Mouse (Mus musculus): Measurements from ENCODE around the gene Cd8b1. TPM values are rescaled to one million over a fixed set of nuclear protein-coding genes. Genes with fewer than 3 reads are reported as not detected.
"Not testable (repeated sequence)": the region's sequence is repeated elsewhere in the genome, so short reads cannot be mapped to it uniquely, and the experiment has no call there.

Cd8b1 gene
- total and polyA plus RNA-seq, 2 experiments from 2014 or later: not detected

DNA sequence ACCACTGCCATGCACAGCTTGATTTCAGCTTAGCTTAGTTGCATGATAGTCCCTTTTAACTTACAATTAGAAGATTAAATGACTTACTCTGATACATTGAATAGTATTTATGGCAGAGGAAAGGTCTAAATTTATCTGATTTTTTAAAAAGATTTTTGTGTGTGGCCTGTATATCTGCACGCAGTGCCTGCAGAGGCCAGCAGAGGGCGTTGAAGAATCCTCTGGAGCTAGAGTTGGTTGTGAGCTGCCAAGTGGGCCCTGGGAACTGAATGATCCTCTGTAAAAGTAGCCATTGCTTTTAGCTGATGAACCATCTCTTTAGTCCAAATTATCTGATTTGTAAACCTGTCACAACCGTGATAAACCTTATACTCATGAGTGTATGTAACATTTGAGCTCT lies 23.8 kb upstream of the Cd8b1 start:
- H3K27ac ChIP-seq: no peak overlapping the region
- H3K36me3 ChIP-seq (ENCODE audit: insufficient read depth, low read length): no peaks in the 10 kb centered on the region
- ATAC-seq: no peak
- H3K4me3 ChIP-seq (ENCODE audit: low read length): no peak overlapping the region
- no peak overlapping the region for H3K4me2 ChIP-seq (ENCODE audit: low read depth, low read length)
- 33% methylated on average over 3 of the region's 3 CpGs for WGBS
- H3K4me1 ChIP-seq (ENCODE audit: insufficient read depth, low read length): no peaks in the 10 kb centered on the region
- H3K9ac ChIP-seq (replicated peaks; ENCODE audit: low read length): no peak overlapping the region
- peak; percentile 57 for TF ChIP-seq CTCF (IDR thresholded peaks at IDR 0.05; ENCODE audit: low read depth)
- no peaks in the 10 kb centered on the region for H3K9me3 ChIP-seq (ENCODE audit: low read length)
- peak; percentile 34 for DNase-seq (ENCODE audit: low spot score)
- no peaks in the 10 kb centered on the region for H3K27me3 ChIP-seq (ENCODE audit: insufficient read depth, low read length)

DNA sequence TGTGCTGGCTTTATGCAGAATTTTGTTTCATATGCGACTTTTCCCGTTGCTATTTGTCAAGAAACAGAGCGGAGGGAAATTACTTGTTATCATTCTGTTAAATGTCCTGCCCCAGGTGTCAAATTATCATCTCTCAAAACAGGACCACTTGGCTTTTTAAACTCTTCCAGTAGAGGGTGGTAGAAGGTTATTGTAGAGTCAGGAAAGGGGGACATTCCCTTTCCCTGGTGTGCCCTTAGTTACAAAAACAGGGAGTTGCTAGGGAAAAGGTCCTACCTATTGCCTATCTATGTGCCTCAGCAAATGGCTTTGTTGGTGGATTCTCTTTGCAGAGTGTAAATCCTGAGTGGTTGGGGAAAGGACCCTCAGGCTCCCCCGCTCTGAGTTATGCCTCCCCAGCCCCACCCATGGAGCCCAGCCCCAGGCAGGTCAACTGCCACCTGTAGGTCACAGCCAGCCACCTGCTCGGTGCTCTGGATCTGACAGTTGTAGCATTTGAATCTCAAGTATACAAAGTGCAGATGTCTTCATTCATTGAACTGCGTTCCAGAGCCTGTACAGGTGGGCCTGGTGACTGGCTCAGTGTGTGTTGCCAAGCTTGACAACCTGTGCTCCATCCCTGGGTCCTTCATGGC lies 20.4 kb upstream of the Cd8b1 start:
- peak; percentile 26; the same call in 1 of the 2 replicates for TF ChIP-seq CTCF (IDR thresholded peaks at IDR 0.05; ENCODE audit: low read depth)
- Histone ChIP-seq H3K9ac (replicated peaks; ENCODE audit: low read length) (no peak overlapping the region), H3K27me3 (ENCODE audit: insufficient read depth, low read length) (no peaks in the 10 kb centered on the region), H3K36me3 (ENCODE audit: insufficient read depth, low read length) (no peaks in the 10 kb centered on the region), H3K4me3 (ENCODE audit: low read length) (no peak overlapping the region), H3K4me2 (ENCODE audit: low read depth, low read length) (no peak overlapping the region), H3K4me1 (ENCODE audit: insufficient read depth, low read length) (no peaks in the 10 kb centered on the region), H3K9me3 (ENCODE audit: low read length) (no peaks in the 10 kb centered on the region), H3K27ac (no peak overlapping the region)
- 70% methylated on average over 6 of the region's 6 CpGs for WGBS
- ATAC-seq (no peak), DNase-seq (ENCODE audit: low spot score) (no peak)

DNA sequence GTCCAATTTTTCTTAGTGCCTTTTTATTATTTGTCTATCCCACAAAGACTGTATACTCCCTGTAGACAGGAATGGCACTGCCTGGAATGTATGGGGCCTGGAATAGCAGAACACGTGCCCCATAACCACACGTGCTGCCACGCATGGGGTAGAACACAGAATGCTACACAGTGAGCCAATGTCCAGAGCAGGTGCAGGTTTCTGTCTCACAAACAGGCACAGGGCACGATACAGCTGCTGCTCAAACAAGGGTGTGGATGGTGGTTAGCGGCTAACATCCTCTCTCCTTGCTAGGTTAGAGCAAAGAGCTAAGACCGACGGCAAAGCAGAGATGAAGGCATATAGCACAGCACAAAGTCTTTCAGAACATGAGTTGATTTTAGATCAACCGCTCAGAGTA lies 15.1 kb upstream of the Cd8b1 start:
- H3K4me1 ChIP-seq (ENCODE audit: insufficient read depth, low read length): no peaks in the 10 kb centered on the region
- no peak overlapping the region for H3K27ac ChIP-seq
- WGBS: 90% methylated on average over 8 of the region's 8 CpGs
- no peak overlapping the region for H3K9ac ChIP-seq (replicated peaks; ENCODE audit: low read length)
- no peaks in the 10 kb centered on the region for H3K36me3 ChIP-seq (ENCODE audit: insufficient read depth, low read length)
- no peak overlapping the region for H3K4me2 ChIP-seq (ENCODE audit: low read depth, low read length)
- no peak for TF ChIP-seq CTCF (IDR thresholded peaks at IDR 0.05; ENCODE audit: low read depth)
- H3K9me3 ChIP-seq (ENCODE audit: low read length): no peaks in the 10 kb centered on the region
- no peak for DNase-seq (ENCODE audit: low spot score)
- ATAC-seq: no peak
- no peaks in the 10 kb centered on the region for H3K27me3 ChIP-seq (ENCODE audit: insufficient read depth, low read length)
- H3K4me3 ChIP-seq (ENCODE audit: low read length): no peak overlapping the region

DNA sequence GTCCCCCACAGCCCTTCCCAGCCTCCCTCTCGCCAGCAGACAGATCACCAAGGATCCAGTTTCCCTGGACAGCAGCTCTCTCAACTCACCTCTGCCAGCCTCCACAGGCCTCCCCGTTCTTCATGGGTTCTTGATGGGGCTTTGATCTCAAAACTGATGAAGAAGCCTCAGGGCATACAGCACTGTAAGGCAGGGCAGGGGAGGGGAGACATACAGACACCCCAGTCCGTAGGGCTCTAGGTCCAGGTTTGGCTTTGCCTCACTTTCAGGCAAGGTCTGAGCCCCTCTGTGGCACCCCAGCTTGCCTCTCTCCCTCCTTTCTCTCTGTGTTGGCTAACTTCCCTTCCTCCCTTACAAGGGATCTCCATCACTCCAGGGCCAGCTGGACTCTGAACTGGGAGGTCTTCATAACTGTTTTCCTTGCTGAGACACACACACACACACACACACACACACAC lies 733 bp upstream of the Cd8b1 start, which contains the start of gene Smyd1:
Gene Smyd1 (minus strand): TSS at position 408 of the 458 bp plus-strand sequence.
- H3K9ac ChIP-seq (replicated peaks; ENCODE audit: low read length): no peak within 1 kb of the TSS
- H3K4me1 ChIP-seq (ENCODE audit: insufficient read depth, low read length): no peaks in the 10 kb centered on the region
- no peaks in the 10 kb centered on the region for H3K27me3 ChIP-seq (ENCODE audit: insufficient read depth, low read length)
- no peaks in the 10 kb centered on the region for H3K36me3 ChIP-seq (ENCODE audit: insufficient read depth, low read length)
- 86% methylated on average over 3 of the region's 3 CpGs for WGBS
- TF ChIP-seq CTCF (IDR thresholded peaks at IDR 0.05; ENCODE audit: low read depth): no peak
- no peak within 1 kb of the TSS for H3K27ac ChIP-seq
- no peaks in the 10 kb centered on the region for H3K9me3 ChIP-seq (ENCODE audit: low read length)
- no peak for DNase-seq (ENCODE audit: low spot score)
- H3K4me2 ChIP-seq (ENCODE audit: low read depth, low read length): no peak within 1 kb of the TSS
- H3K4me3 ChIP-seq (ENCODE audit: low read length): no peak within 1 kb of the TSS
- no peak for ATAC-seq

DNA sequence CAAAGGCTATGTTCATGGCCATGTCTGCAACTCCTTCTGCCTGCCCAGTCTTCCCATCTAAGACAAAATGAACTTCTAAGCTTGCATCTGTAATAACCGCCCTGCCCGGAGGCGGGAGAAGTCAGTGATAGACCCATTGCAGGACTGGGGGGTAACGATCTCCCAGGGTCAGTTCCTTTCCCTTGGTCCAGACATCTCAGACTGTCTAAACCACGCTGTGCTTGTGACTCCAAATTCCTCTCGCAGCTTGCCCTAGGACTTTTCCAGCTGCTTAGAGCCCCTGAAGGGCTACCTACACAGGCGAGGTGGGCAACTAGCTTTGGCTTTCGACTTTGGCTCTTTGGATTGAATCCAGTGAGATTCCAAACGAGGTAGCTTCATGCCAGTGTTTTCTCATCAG lies 2.2 kb downstream of the Cd8b1 start:
- DNase-seq (ENCODE audit: low spot score): no peak
- Histone ChIP-seq H3K36me3 (ENCODE audit: insufficient read depth, low read length) (no peaks in the 10 kb centered on the region), H3K27me3 (ENCODE audit: insufficient read depth, low read length) (no peaks in the 10 kb centered on the region), H3K9ac (replicated peaks; ENCODE audit: low read length) (no peak overlapping the region), H3K9me3 (ENCODE audit: low read length) (no peaks in the 10 kb centered on the region), H3K4me3 (ENCODE audit: low read length) (no peak overlapping the region), H3K4me1 (ENCODE audit: insufficient read depth, low read length) (no peaks in the 10 kb centered on the region), H3K4me2 (ENCODE audit: low read depth, low read length) (no peak overlapping the region), H3K27ac (no peak overlapping the region)
- ATAC-seq: no peak
- TF ChIP-seq CTCF (IDR thresholded peaks at IDR 0.05; ENCODE audit: low read depth): no peak
- WGBS: 87% methylated on average over 9 of the region's 9 CpGs

DNA sequence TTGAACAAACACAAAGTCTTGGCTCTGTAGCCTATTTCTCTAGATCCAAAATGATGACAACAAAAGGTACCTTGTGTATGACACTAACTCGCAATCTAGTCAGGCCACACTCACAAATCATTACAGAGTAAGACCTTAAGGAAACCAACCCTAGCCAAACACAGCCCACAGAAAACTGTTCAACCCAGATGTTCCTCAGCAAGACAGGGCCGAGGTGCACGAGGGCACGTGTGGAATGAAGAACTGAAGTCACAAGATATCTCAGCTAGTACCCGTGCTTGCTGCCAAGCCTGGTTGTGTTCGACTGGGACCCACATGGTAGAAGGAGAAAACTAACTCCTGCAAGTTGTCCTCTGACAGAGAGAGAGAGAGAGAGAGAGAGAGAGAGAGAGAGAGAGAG lies 7.3 kb downstream of the Cd8b1 start:
- H3K4me2 ChIP-seq (ENCODE audit: low read depth, low read length): no peak overlapping the region
- WGBS: 84% methylated on average over 6 of the region's 6 CpGs
- no peaks in the 10 kb centered on the region for H3K9me3 ChIP-seq (ENCODE audit: low read length)
- H3K4me1 ChIP-seq (ENCODE audit: insufficient read depth, low read length): no peaks in the 10 kb centered on the region
- no peak overlapping the region for H3K9ac ChIP-seq (replicated peaks; ENCODE audit: low read length)
- no peak overlapping the region for H3K4me3 ChIP-seq (ENCODE audit: low read length)
- no peak for TF ChIP-seq CTCF (IDR thresholded peaks at IDR 0.05; ENCODE audit: low read depth)
- DNase-seq (ENCODE audit: low spot score) (no peak), ATAC-seq (no peak)
- H3K27me3 ChIP-seq (ENCODE audit: insufficient read depth, low read length): no peaks in the 10 kb centered on the region
- no peaks in the 10 kb centered on the region for H3K36me3 ChIP-seq (ENCODE audit: insufficient read depth, low read length)
- H3K27ac ChIP-seq: no peak overlapping the region

DNA sequence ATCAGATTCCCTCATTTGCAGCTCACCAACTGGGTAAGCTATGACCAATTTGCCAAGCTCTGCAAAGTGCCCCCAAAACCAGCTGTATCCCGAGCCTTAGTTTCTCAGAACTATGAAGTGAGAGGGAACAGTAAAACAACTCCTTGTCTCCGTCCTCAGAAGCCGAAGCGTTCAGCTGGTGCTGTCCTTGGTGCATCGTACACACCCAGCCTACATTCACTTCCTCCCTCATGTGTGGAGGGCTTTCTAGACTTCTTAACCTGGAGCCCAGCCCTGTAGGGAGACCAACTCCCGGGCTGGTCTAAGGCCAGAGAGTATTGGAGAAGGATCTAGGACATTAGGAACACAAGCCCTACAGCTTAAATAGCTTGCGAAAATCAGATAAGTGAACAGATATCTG lies 7.9 kb downstream of the Cd8b1 start:
- Histone ChIP-seq H3K4me1 (ENCODE audit: insufficient read depth, low read length) (no peaks in the 10 kb centered on the region), H3K27me3 (ENCODE audit: insufficient read depth, low read length) (no peaks in the 10 kb centered on the region), H3K9me3 (ENCODE audit: low read length) (no peaks in the 10 kb centered on the region), H3K4me2 (ENCODE audit: low read depth, low read length) (no peak overlapping the region), H3K27ac (no peak overlapping the region), H3K36me3 (ENCODE audit: insufficient read depth, low read length) (no peaks in the 10 kb centered on the region), H3K9ac (replicated peaks; ENCODE audit: low read length) (no peak overlapping the region), H3K4me3 (ENCODE audit: low read length) (no peak overlapping the region)
- ATAC-seq (no peak), DNase-seq (ENCODE audit: low spot score) (no peak)
- 89% methylated on average over 7 of the region's 7 CpGs for WGBS
- TF ChIP-seq CTCF (IDR thresholded peaks at IDR 0.05; ENCODE audit: low read depth): no peak

DNA sequence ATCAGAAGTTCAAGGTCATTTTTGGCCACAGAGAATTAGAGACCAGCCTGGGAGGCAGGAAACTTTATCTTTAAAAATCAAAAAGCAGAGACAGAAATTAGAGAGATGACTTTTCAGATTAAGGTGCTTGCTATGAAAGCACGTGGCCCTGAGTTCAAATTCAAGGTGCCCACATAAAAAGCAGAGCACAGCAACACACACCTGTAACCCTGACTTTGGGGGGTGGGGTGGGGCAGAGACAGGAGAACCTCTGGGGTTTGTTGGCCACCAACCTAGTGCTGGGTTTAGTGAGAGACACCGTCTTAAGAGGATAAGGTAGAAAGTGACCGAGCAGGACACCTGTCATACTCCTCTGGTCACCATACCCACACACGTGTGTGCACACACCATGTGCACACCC lies 8.9 kb downstream of the Cd8b1 start:
- WGBS: 91% methylated on average over 2 of the region's 4 CpGs
- not testable (repeated sequence) for H3K9ac ChIP-seq (replicated peaks; ENCODE audit: low read length); ATAC-seq; H3K36me3 ChIP-seq (ENCODE audit: insufficient read depth, low read length); H3K4me2 ChIP-seq (ENCODE audit: low read depth, low read length); DNase-seq (ENCODE audit: low spot score); H3K9me3 ChIP-seq (ENCODE audit: low read length); H3K27me3 ChIP-seq (ENCODE audit: insufficient read depth, low read length); H3K4me1 ChIP-seq (ENCODE audit: insufficient read depth, low read length); H3K4me3 ChIP-seq (ENCODE audit: low read length); H3K27ac ChIP-seq
